Mouse (Mus musculus) gastrocnemius, postnatal 4 days (tissue): ENCODE results near the gene Fcho2. TPM values are rescaled to one million over a fixed set of nuclear protein-coding genes. Genes with fewer than 3 reads are reported as not detected.

Experiments
- DNase-seq, 2 experiments: peaks; one replicate each; pipeline ENCODE4 v3.0.0; 2021 to 2022; ENCODE audit warnings: low spot score in 2 of 2, mixed read lengths in 2 of 2
- total RNA-seq, 2 experiments: library from RNA; stranded (reverse); gene quantifications; 2 replicates each; pipeline ENCODE4 v1.2.3; 2021

Fcho2 gene
- total RNA-seq, 2 experiments from 2014 or later: 39.8 to 51.5 TPM

DNA sequence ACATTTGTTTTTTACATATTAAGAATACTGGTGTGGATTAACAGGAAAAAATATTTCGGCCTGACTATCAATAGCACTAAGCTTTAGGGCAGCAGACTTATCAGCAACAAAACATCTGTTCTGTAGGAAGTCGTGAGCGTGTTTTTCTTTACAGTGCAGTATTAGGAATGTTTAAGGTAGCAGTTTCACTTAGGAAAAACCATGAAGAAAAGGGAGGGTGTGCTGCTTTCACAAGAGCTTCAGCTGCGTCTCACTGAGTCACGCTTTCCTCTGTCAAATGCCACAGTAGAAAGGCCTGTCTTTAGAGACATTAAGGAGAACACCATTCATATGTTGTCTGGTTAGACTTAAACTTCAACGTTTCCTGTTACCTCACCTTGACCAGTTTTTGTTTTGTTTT is 5.1 kb downstream of the Fcho2 start:
- DNase-seq: no peak

DNA sequence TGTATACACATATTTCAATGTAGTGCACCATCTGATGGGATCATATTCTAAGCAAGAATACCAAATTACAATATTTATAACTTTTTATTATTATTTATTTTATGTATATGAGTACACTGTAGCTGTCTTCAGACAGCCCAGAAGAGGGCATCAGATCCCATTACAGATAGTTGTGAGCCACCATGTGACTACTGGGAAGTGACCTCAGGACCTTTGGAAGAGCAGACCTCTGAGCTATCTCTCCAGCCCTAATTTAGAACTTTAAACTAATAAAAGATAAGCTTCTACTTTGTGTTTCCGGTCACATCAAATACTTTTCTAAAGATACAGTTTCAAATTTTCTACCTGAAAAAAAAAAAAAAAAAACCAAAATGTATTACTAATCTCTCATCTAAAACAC is 6.2 kb downstream of the Fcho2 start:
- no peak for DNase-seq

DNA sequence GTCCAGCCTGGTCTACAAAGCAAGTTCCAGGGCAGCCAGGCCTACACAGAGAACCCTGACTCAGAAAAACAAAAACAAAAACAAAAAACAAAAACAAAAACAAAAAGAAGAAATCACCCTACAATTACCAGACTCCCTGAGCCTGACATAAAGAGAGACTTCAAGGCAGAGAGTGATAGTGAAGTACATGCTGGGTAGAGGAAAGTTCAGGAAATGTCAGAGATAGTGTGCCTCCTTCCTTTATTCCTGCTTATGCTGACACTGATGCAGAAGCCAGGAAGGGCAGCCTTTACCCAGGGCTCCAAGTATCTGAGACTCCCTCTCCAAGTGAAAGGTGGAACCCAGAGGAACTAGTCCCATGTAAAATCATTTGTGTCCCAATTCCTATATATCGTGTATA is 10.8 kb downstream of the Fcho2 start:
- no peak for DNase-seq

DNA sequence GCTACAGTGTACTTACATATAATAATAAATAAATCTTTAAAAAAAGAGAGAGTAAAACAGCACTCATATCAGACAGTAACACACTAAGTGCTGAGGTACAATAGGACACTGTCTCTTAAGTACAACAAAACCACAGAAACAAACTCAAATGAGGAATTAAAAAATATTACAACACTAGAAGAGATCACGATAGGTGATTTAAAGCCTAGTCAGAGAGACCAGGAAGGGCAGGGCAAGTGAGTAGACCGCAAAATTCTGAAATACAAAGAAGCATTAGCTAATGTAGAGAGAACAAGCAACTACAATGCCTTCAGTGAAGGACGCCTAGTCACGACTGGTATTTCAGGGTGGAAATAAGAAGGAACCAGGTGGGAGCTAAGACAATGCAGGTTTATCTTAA is 11.6 kb downstream of the Fcho2 start:
- no peak for DNase-seq

DNA sequence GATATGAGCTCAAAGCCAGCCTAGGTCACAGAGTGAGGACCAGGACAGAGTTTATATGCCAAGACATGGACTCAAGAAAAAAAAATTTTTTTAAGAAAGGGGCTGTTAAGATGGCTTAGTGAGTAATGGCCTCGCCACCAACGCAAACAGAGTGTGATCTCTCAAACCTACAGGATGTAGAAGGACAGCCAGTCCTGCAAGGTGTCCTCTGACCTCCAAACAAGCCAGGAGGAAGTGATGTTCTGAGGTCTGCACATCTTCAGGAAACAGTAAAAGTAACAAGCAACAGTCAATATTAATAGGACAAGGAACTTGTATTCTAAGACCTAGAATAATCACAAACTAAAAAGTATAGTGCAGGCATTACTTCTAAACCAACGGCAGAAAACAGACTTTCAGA is 12.3 kb downstream of the Fcho2 start:
- DNase-seq: no peak

DNA sequence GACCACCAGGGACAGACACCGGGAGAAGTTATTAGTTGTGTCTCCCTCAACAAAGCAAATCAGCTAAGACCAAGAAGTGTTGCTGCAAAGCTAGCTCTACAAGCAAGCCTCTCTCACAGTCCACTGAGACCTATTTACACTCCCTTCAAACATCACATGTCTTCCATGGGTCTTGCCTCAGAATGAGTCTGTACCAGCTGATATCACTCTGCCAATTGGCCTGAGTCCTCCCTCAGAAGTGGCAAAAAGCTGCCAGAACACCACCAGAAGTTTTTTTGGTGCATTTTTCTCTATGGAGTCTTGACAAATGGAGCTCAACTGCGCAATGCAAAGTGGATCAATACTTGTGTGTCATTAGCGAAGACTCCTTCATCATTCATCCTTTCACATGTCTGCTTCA is 19.7 kb downstream of the Fcho2 start:
- DNase-seq: no peak

DNA sequence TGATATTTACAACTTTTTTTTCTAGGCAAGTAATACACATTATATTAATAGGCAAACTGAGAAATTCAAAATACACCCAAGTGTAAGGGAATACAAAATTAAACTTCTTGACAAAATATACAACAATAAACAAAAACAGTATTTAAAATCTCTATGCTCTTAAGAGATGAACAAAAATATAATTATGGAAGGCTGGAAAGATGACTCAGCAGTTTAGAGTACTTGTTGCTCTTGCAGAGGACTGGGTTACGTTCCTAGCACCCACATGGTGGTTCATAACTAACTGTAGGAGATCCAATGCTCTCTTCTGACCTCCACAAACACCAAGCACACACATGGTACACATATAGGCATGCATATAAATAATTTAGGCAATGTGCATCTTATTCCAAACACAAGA is 22.4 kb downstream of the Fcho2 start:
- no peak for DNase-seq

DNA sequence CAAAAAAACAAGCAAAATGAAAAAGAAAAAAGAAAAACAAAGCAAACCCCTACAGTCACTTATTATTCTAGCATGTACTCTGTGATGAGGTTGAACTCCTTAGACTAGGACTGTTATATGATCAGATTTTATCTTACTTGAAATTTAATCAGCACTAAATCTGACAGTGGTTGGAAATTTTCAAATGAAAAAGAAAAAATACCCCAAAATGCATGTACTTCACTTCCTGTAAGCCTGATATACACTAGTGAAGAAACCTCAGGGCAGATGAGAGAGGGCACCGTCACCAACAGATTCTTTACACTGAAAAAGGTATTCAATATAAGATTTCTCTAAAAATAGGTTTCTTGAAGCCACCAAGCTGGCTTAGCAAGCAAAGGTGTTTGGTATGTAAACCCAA is 23.6 kb downstream of the Fcho2 start:
- no peak for DNase-seq

DNA sequence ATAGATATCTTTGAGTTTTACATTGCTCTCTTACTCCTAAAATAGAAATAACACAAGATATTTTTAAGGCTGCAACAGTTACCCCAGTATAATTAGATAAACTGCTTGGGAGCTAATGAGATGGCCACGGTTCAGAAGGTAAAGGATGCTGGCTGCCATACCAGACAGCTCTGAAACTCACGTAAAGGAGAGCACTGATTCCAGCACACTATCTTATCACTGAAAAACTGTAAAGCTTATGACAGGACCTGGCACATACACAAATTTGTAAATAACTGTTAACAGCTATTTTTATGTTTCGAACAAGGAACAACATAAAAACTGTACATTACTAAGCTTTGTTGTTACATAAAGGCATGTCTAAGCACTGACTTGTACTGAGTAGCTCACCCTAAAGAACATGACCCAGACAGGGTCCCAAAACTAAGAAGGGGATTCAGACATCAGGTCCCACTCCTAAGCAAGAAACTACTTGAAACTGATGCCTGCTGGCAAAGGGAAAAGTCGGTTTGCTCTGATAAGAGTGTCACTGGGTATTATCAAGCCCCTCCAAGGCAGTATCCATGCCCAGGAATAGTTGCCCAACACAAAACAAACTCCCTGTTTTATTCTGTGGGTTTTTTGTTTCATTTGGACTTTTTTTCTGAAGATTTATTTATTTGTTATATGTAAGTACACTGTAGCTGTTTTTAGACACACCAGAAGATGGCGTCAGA is 28.1 kb downstream of the Fcho2 start:
- DNase-seq: no peak

DNA sequence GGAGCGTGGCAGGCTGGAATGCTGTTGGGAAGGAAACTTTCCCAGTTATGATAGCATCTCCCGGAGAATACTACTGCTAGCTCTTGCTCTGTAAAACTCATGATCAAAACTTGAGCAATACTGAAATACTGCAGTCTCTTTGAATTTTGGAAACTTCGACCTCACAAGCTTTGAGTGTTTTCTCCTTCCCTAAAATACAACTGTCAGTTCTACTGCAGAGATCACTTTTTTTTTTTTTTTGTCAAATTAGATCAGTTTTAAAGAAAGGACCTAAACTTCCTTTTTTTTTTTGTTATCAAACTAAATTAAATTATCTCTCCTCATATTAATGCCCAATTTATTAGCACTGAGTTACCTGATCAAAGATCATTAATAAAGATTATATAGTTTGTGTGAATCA is 37.3 kb downstream of the Fcho2 start:
- DNase-seq: no peak

DNA sequence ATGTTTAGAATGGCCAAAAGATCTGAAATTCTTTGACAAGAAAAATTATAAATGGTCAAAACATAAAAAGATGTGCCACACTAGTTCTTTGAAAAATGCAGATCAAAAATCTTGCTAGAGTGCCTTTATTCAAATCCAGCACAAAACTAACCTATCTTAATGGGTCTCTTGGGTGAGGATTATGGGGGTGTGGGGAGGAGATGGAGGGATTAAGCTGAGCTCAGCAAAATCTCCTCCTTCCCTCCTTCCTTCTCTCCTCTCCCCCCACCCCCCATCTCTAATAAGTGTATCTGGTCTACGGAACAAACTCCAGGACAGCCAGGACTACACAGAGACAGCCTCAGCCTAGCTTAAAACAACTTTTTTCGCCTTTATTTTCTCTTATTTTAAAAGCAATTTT is 43.8 kb downstream of the Fcho2 start:
- no peak for DNase-seq

DNA sequence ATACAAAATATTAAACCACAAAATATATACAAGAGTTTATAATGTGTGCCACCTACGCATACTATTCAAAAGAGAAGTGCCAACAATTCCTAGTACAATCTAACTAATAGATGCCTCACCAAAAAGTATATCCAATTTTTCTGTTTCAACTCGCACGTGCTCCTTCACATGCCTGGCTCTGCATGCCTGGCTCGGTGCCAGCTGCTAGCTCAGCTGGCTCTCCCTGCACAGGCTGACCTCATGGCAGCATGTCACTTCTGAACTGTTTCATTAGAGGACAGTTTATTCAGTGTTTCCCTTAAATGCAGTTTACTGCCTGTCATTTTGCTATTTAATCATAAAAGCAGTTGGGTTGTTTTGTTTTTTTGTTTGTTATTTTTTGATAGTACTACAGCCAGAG is 46.9 kb downstream of the Fcho2 start:
- peak; percentile 35 to 71 for DNase-seq

DNA sequence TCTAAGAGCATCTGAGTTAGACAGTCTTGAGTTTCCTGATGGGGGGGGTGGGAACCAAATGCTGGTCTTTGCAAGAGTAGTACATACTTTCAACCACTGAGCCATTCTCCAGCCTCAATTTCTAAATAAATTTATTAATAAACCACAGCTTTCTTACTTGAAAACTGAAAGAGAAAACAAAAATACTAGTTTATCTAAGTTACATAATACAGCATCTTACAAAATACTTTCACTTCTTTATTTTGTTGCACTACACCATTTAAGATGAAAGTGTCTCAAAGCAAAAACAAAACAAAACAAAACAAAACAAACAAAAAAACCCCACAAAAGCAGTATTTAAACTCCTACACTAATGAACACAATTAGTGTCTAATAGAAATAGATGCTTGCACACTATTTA is 53.5 kb downstream of the Fcho2 start:
- DNase-seq: no peak

DNA sequence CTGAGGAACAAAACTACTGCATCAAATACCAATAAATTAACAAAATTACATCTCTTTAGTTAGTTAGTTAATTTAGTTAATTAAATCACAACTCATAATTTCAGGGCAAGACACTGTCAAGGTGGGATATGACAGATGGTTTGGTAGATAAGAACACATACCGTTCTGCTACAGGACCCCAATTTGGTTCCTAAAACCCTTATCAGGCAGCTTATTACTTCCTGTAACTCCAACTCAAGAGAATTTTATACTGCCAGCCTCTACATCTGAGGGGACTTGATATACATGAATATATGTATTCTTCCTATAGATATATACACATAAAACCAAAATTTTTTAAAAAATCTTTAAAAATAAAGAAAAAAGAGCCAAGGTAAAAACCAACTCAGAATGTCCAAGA is 59.4 kb downstream of the Fcho2 start:
- no peak for DNase-seq

DNA sequence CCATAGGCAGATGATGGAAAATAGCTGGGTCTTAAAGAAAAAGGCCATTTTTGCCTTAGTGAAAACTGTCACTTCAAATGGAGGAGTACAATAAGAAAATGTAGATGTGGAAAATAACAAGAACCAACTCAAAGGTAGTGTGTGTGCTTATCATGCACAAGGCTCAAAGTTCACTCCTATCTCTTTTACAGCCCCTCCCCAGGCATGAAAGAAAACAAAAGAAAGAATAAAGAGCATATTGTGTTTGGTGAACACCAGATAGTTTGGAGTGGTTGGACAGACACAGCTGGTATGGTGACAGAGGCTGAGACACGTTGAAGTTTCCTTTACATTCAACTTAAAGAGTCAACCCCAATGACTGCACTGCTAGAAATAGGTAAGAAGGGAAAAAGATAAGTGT is 70.6 kb downstream of the Fcho2 start:
- no peak for DNase-seq

DNA sequence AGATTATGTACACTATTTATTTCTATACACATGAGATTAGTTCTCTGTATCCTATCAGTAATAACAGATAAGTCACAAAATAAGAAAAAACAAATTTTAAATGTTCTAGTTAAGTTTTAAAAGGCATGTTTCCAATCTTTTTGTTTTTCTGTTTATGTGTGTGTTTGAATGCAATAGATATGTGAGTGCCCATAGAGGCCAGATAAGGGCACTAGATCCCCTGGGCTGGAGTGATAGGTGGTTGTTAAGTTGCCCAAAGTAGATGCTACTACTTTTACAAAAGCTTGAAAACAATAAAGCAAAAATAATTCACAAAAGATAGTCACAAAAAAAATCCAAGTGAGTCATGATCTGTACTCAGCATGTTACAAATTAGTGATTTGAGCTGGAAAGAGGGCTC is 71.4 kb downstream of the Fcho2 start:
- DNase-seq: no peak

DNA sequence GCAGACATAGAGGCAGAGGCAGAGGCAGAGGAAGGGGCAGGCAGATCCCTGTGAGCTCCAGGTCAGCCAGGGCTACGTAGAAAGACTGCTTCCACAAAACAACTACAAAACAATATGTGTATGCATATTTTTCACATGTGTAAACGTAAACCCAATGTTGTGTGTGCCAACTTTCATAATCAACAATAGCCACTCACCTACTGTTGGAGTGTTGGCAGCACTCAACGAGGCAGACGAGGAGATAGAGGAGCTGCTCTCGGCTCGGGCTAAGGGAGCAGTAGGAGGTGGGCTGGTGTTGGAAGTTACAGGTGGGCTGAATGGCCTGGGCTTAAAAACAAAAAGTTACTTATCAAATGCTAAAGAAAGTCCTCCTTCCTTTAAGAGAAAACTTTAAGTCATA is 72.0 kb downstream of the Fcho2 start:
- no peak for DNase-seq

DNA sequence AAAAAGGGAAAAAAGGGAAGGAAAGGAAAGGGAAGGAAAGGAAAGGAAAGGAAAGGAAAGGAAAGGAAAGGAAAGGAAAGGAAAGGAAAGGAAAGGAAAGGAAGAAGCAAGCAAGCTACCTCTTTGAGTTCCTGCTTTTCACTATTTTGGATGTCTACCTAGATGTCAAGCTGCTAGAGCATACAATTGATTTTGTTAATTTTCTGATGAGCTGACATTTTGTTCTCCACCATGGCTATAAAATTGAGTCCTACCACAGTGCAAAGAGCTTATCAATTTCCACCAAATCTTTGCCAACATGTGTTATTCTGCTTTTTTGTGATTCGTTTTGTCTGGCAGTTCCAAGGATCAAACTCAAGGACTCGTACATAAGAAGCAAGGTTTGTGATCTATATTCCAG is 77.0 kb downstream of the Fcho2 start:
- DNase-seq: no peak

DNA sequence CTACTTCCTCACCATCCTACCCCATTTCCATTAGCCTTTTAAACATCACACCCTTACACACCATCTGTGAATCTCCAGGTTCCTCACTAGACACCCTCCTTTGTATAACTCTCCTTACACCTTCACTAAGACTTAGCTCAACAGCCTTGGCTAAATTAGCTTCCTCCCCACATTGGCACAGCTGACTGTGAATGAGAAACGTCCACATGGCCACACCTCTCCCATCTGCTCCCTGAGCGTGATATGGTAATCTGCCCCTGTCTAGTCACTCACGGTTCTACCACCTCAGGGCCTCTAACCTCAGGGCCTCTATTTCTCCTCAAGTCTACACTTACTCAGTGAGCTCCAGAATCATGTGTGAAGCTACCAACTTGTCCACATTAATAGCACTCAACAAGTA is 82.0 kb downstream of the Fcho2 start:
- DNase-seq: no peak

DNA sequence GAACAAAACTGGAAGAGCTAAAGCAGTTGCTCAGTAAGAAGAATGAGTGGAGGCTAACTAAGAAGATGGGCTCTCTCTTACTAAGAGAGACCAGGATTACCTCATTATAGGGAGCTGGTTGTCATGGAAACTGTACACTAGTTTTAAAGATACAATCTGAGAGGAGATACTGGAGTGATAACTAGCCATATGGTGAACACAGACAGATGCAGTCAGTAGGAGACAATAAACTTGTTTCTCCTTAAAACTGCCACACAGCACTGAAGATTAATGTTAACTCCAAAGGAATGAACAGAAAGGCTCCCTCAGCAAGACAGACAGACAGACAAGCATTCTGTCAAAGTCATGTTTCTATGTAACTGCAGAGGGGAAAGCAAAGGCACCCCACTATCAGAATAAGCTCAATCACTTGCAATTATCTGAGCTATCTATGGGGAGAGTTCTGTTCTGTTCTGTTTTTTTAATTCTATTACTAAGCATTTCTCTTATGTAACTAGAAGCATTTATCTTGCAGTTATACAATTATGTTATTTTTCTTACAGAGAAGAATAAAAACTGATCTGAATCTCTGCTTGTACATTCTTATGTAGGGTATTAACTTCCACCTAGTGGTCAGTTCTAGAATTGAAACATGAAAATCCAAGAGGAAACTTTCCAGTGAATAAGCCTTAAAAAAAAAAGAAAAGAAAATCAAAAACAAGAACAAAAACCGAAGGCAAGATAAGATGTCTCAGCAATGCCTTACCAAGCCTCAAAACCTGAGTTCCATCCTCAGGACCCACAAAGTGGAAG is 85.8 kb downstream of the Fcho2 start:
- no peak for DNase-seq

DNA sequence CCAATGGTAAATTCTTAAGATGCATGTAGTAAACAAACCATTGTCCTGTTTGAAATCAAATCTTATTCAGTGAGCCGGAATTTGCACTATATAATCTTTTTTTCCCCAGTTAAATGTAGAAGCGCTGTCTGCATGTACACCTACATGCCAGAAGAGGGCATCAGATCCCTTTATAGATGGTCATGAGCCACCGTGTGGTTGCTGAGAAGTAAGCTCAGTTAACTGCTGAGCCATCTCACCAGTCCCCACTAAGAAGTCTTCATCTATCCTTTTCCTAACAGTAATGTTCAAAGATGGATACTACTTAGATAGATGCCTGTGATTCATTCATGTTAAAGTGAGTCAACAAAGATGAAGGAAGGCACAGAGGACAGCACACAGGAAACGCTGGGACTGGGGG is 88.8 kb downstream of the Fcho2 start:
- DNase-seq: no peak

DNA sequence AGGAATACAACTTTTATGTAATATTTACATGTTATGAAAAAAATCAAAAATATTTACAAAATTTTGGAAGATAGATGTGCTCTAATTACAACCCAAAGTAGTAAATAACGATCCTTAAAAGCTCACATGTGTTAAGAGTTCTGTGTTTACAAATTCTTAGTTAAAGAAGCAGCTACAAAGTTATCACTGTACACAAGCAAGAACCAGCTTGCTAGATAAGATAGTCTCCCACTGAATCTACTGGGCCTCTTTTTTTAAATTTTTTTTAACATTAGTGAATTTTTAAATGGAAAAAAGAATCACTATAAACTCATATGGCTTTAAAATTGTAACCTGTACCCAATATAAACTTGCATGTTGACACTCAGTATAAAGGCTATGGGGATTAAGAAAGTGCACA is 91.8 kb downstream of the Fcho2 start:
- DNase-seq: no peak

DNA sequence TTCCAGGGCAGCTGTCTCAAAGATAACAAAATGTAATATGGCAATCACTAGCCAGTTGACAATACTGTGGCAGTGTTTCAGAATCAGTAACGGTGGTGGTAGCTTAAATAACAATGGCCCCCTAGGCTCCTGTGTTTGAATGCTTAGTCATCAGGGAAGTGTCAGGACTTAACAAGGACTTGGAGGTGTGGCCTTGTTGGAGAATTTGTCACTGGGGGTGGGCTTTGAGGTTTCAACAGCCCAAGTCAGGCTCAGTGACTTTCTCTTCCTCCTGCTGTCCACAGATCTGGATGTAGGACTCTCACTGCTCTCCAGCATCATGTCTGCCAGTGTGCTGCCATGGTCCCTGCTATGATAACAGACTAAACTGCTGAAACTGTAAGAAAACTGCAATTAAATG is 93.0 kb downstream of the Fcho2 start:
- no peak for DNase-seq
